Mouse (Mus musculus) adrenal gland, postnatal 4 days (tissue): ENCODE measurements at regions not wholly inside any gene's neighbourhood (a gene's known extent, or its start where the extent isn't known, plus 50 kb on each side); places are given as distances from the start of the nearest gene placed in this dataset.
"Not testable (repeated sequence)": the region's sequence is repeated elsewhere in the genome, so short reads cannot be mapped to it uniquely, and the experiment has no call there.

Source experiments
- DNase-seq, 2 experiments: peaks; one replicate each; pipeline ENCODE4 v3.0.0; 2021 to 2022; ENCODE audit warnings: low spot score in 2 of 2, mixed read lengths in 2 of 2

DNA sequence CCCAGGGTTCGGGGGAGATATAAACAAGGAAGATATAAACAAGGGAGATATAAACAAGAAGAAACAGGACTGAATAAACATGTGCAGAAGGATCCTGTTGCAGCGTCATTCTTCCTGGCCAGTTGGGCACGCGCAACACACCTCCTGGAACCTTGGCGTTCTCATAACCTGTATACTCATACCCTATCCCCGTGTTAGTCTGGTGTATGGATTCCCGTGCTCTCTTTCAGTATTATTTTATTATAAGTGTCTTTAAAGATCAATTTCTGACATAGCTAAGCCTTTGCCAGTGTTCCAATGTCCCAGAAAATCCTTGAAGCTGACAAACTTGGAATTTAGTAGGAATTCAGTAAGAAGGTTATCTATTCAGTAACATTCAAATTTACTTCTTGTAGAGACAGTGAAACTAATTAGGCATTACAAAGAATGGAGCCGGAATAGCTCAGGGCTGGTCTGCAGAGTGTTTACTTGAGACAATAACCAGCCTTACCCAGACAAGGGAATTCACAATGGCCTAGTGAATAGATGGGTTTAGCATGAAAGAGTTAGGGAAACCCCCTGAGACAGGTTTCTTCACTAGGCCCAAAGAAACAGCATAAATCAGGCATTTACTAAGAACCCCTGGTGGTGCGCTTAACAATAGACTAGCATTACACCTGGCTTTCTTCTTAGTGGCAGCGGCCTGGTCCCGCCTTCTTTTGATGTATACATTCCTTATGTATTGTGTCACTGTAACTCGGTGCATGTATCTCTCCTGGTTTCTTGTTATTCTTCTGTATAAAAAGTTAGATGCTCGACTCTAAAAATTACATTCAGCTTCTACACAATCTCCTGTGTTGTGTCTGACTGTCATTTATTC lies 458.4 kb downstream of the Epm2a start:
- not testable (repeated sequence) for DNase-seq

- no peak for DNase-seq
Measured at GRCm38 (mm10) chr10:11809255-11809654, 466.1 kb downstream of the Epm2a start.

DNA sequence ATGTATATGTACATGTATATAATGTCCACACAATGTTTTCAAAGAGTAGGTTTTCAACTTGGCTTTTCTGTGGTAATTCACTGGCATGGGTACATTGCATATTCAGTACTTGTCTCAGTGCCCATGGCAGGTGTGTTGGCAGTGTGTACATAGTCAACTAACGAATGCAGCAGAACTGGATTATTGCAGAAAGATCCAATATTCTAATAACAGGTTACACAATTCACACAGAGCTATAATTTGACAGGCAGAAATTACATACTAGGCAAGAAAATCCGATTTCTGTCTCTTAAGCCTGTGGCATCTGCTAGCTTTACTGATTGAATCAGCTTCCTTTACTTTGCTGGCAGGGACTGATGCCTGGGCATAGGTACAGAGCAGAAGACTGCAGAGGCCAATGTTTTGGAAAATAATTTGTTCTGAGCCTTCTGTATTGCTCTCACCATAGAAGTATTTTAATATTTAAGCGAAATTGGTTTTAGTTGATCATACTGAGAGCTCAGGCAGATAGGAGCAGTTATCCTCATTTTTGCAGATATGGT lies 479.3 kb downstream of the Epm2a start:
- no peak for DNase-seq

DNA sequence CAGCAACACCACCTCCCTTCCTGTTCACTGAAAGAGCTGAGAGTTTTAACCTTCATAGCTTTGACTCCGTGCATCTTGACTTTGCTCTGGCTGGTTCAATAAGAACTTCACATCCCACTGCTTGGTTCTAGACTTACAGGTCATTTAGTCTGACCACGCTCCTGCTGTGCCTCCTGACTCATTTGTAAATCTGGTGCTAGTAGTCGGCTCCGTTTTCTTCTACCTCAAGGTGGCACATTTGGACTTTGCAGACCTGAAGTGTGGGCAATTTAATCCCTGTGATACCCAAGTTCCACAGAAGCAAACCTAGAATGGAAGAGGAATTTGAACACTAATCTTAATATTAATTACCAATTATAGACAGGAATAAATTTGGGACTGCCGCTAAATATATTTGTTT lies 497.9 kb downstream of the Epm2a start:
- DNase-seq, result no peak

DNA sequence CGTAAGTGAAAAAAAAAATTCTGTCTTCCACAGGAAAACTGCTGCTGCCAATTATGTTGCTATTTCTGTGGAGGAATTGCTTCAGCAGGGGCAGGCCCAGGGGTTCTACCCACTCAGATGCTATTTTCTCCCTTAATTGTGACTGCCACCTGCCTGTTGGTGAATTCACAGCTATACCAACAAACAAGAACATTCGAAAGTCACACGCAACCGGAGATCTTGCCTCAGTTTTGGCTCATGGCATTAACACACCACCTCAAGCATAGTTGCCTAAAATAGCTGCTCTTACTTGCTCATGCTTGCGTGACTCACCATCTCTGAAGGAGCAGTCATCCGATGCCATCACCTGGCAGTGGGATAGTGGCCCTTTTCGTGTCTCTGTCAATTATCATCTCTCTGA lies 498.3 kb downstream of the Epm2a start:
- no peak for DNase-seq

- no peak for DNase-seq
Measured at GRCm38 (mm10) chr10:11846141-11846540, 502.9 kb downstream of the Epm2a start.

- DNase-seq, result no peak
Measured at GRCm38 (mm10) chr10:11875145-11876131, 532.2 kb downstream of the Epm2a start.

GRCm38 (mm10) chr10:11886237-11886636 lies 543.0 kb downstream of the Epm2a start:
- no peak for DNase-seq

DNA sequence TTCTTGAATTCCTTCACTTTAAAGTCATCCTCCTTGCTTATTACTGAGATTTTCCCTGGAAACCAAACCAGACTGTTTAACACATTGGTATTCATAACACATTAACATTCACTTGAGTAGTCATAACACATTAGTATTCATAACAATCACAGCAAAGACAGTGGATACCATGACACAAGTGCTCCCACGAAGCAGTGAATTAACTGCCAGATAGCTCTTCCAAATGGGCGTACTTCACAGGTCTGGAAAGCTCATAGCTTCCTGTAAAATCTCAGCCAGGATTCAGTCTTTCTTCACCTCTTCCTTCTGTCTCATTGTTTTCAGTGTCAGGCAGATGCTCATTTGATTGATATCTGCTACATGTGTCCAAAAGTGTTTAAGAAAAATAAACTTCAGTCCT lies 545.7 kb downstream of the Epm2a start:
- DNase-seq, result no peak

GRCm38 (mm10) chr10:11922132-11922531 lies 578.9 kb downstream of the Epm2a start:
- no peak for DNase-seq

DNA sequence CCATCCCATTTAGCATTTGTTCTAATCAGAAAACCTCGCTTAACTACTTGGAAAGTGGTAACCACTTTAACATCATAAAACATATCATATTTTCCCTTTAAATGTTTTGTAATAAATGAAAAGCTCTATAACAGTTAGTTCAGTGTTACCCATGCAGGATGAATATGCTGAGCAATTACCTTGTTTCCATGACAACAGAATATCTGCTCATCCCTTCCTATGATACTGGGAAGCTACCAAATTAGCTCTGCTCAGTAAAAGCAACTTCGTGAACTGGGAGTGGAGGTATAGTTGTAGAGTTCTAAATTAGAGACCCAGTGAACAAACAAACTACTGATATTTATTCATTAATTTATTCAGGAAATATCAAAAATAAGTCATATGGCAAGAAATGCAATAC lies 595.0 kb downstream of the Epm2a start:
- no peak for DNase-seq

- no peak for DNase-seq
Measured at GRCm38 (mm10) chr10:11942772-11943171, 599.6 kb downstream of the Epm2a start.

DNA sequence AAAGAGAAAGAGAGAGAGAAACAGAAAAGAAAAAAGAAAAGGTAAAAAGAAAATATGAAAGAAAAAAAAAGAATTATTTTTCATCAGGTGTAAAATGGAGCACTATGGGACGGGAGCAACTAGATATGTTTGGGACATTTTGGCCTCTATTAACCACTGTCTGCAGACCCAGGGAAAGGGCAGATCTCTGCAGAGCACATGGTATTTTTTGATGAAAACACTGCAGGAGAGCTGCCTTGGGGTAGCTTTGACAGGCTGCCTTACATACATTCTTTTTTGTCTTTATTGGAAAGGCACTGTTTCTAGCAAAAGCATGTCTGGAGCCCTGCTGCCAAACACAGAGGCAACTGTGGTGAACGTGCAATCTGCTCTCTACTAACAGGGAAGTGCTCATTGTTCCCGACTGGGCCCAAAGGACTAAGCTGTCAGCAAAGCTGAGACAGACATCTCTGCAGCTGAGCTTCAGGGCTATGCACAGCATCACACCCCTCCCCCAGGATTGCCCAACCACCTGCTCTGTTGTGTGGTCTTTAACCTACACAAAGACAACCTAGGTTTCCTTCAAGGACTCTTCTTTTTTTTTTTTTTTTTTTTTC lies 617.2 kb downstream of the Epm2a start:
- no peak for DNase-seq

DNA sequence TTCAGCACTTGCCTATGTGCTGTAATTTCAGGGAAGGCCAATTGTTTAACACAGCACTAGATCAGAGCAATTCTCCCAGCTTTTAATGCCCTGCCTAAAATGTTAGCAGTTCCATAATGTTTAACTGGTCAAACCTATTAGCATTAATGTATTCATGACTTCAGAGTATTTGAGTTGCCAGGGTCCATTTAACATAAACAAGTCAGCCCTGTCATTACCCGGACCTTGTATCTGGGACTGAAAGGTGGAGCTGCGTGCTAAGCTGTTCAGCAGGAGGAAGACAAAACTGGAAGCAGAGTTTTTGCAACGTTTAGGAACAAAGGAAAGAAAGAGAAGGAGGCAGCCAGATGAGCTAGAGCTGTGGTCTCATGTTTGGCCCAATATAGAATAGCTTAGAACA lies 661.8 kb downstream of the Epm2a start:
- no peak for DNase-seq

- no peak for DNase-seq
Measured at GRCm38 (mm10) chr10:12005889-12006288, 662.7 kb downstream of the Epm2a start.

DNA sequence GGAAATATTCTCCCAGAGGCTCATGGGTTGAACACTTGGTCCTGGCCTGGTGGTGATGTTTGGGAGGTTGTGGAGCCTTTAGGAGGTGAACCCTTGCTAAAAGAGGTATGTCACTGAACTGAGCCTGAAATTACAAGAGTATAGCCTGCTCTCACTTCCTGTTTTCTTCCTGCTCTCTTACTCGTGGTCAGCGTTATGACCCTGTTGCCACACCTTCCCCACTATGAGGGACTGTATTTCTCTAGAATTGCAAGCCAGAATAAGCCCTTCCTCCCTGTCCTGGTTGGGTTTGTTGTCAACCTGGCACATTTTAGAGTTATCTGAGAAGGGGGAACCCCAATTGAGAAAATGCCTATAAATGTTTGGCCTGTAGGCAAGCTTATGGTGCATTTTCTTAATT lies 674.1 kb downstream of the Epm2a start:
- DNase-seq, result no peak

GRCm38 (mm10) chr10:12018281-12018680 lies 675.1 kb downstream of the Epm2a start:
- no peak for DNase-seq

GRCm38 (mm10) chr10:12019159-12019779 lies 676.1 kb downstream of the Epm2a start:
- no peak for DNase-seq

DNA sequence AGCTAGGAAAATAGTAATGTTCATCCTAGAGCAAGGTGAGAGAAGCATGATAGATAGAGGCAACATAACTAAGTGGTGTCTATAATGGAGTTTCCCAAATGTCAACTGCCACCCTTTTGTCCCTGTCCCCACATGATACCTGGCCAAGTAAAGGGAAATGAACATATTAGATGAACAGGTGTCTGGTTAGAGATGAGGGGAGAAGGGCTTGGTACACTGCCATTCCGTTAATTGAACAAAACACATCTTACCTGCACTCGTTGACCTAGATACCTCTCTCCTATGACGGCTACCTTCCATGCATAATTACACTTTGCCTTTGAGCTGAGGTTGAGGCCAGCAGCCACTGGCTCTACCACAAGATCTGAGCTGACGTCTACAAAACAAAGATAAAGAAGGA lies 677.4 kb downstream of the Epm2a start:
- no peak for DNase-seq

DNA sequence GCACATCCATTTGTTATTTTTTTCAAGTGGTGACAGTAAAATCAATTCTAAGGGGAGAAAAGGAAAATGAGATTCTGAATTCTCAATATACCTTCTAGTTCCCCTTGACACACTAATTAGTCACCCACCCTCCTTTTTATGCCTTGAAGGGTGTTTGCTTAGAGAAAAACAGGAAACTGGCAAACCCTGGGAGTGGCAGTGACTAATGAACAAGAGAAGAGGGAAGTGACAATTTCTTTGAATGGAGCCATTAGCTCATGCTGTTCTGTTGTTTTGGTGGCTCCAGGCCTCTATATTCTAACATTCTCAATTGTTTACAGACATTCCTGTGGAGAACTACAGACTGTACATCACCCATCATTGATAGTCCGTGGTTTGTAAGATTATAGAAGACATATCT lies 692.0 kb downstream of the Epm2a start:
- DNase-seq, result no peak

DNA sequence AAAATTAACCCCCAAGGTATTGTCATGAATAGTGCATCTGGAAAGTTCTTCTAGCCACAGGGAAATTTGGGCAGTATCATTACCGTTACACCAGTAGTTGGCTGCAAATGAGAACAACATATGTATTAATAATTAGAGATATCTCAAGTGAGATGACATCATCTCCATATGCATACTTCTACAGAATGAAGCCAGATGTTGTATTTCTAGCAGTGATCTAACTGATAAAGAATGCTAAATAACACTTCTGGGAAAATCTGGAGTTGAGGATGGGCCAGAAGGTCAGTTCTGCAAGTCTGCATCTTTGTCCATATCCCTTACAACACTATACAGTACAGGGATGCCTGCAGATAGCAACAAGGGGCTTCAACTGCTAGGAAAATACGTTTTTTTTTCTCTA lies 702.7 kb downstream of the Epm2a start:
- no peak for DNase-seq
